Mouse (Mus musculus): ENCODE data around the gene Fth1. TPM values are rescaled to one million over a fixed set of nuclear protein-coding genes. Genes with fewer than 3 reads are reported as not detected.

Fth1 gene
- polyA plus RNA-seq, 1 experiment from 2014 or later, result 2,252 TPM

- peaks cover 19% of the 10 kb centered on the region for H3K36me3 ChIP-seq (ENCODE audit: control insufficient read depth, insufficient read depth)
- H3K4me2 ChIP-seq (ENCODE audit: low read depth, low read length), result no peak overlapping the region
- no peak for ATAC-seq (replicated peaks; ENCODE audit: extremely low read depth, insufficient read depth, low FRiP score)
- no peak overlapping the region for H3K4me3 ChIP-seq (ENCODE audit: low read length)
- no peak overlapping the region for H3K9ac ChIP-seq (ENCODE audit: low read length)
- no peak overlapping the region for H3K27ac ChIP-seq (ENCODE audit: low read length)
- H3K4me1 ChIP-seq (ENCODE audit: control insufficient read depth, insufficient read depth, low read length), result peaks cover 17% of the 10 kb centered on the region
- 91% methylated on average over 2 of the region's 2 CpGs for WGBS
- H3K9me3 ChIP-seq (replicated peaks; ENCODE audit: control insufficient read depth, low read length), result no peaks in the 10 kb centered on the region
- no peaks in the 10 kb centered on the region for H3K27me3 ChIP-seq (ENCODE audit: control insufficient read depth, insufficient read depth, low read length)
These were observed 5.6 kb downstream of the Fth1 start for GRCm38 (mm10) chr19:9985900-9986421.

- no peak for ATAC-seq (replicated peaks; ENCODE audit: extremely low read depth, insufficient read depth, low FRiP score)
- Histone ChIP-seq H3K4me3 (ENCODE audit: low read length) (no peak overlapping the region), H3K4me2 (ENCODE audit: low read depth, low read length) (no peak overlapping the region), H3K9ac (ENCODE audit: low read length) (no peak overlapping the region), H3K27me3 (ENCODE audit: control insufficient read depth, insufficient read depth, low read length) (no peaks in the 10 kb centered on the region), H3K4me1 (ENCODE audit: control insufficient read depth, insufficient read depth, low read length) (peaks cover 9% of the 10 kb centered on the region), H3K36me3 (ENCODE audit: control insufficient read depth, insufficient read depth) (peaks cover 19% of the 10 kb centered on the region), H3K27ac (ENCODE audit: low read length) (no peak overlapping the region), H3K9me3 (replicated peaks; ENCODE audit: control insufficient read depth, low read length) (no peaks in the 10 kb centered on the region)
- WGBS, result 32% methylated on average over 6 of the region's 6 CpGs
These were observed 6.8 kb downstream of the Fth1 start for GRCm38 (mm10) chr19:9987192-9987591.

- no peak for ATAC-seq (replicated peaks; ENCODE audit: extremely low read depth, insufficient read depth, low FRiP score)
- no peaks in the 10 kb centered on the region for H3K9me3 ChIP-seq (replicated peaks; ENCODE audit: control insufficient read depth, low read length)
- H3K27ac ChIP-seq (ENCODE audit: low read length), result no peak overlapping the region
- H3K4me2 ChIP-seq (ENCODE audit: low read depth, low read length), result no peak overlapping the region
- peaks cover 9% of the 10 kb centered on the region for H3K4me1 ChIP-seq (ENCODE audit: control insufficient read depth, insufficient read depth, low read length)
- H3K4me3 ChIP-seq (ENCODE audit: low read length), result no peak overlapping the region
- H3K36me3 ChIP-seq (ENCODE audit: control insufficient read depth, insufficient read depth), result peaks cover 19% of the 10 kb centered on the region
- no peaks in the 10 kb centered on the region for H3K27me3 ChIP-seq (ENCODE audit: control insufficient read depth, insufficient read depth, low read length)
- no peak overlapping the region for H3K9ac ChIP-seq (ENCODE audit: low read length)
These were observed 7.2 kb downstream of the Fth1 start for GRCm38 (mm10) chr19:9987593-9987992.

- 62% methylated on average over 17 of the region's 17 CpGs for WGBS
- peaks cover 16% of the 10 kb centered on the region for H3K36me3 ChIP-seq (ENCODE audit: control insufficient read depth, insufficient read depth)
- H3K9me3 ChIP-seq (replicated peaks; ENCODE audit: control insufficient read depth, low read length), result no peaks in the 10 kb centered on the region
- no peak overlapping the region for H3K27ac ChIP-seq (ENCODE audit: low read length)
- H3K4me3 ChIP-seq (ENCODE audit: low read length), result no peak overlapping the region
- no peak for ATAC-seq (replicated peaks; ENCODE audit: extremely low read depth, insufficient read depth, low FRiP score)
- H3K4me1 ChIP-seq (ENCODE audit: control insufficient read depth, insufficient read depth, low read length), result peaks cover 2% of the 10 kb centered on the region; the same call in 1 of the 2 replicates
- no peaks in the 10 kb centered on the region for H3K27me3 ChIP-seq (ENCODE audit: control insufficient read depth, insufficient read depth, low read length)
- no peak overlapping the region for H3K4me2 ChIP-seq (ENCODE audit: low read depth, low read length)
- no peak overlapping the region for H3K9ac ChIP-seq (ENCODE audit: low read length)
These were observed 8.9 kb downstream of the Fth1 start for GRCm38 (mm10) chr19:9989171-9989883.

GRCm38 (mm10) chr19:9989884-9990256 is 9.5 kb downstream of the Fth1 start:
- H3K9me3 ChIP-seq (replicated peaks; ENCODE audit: control insufficient read depth, low read length), result no peaks in the 10 kb centered on the region
- no peak overlapping the region for H3K27ac ChIP-seq (ENCODE audit: low read length)
- H3K4me3 ChIP-seq (ENCODE audit: low read length), result no peak overlapping the region
- no peak overlapping the region for H3K9ac ChIP-seq (ENCODE audit: low read length)
- H3K4me2 ChIP-seq (ENCODE audit: low read depth, low read length), result no peak overlapping the region
- peaks cover 10% of the 10 kb centered on the region for H3K36me3 ChIP-seq (ENCODE audit: control insufficient read depth, insufficient read depth)
- no peak for ATAC-seq (replicated peaks; ENCODE audit: extremely low read depth, insufficient read depth, low FRiP score)
- H3K4me1 ChIP-seq (ENCODE audit: control insufficient read depth, insufficient read depth, low read length), result 0 out of 2 replicates have a peak, but pooled peaks cover 2% of the 10 kb centered on the region
- H3K27me3 ChIP-seq (ENCODE audit: control insufficient read depth, insufficient read depth, low read length), result no peaks in the 10 kb centered on the region

- H3K4me3 ChIP-seq (ENCODE audit: low read length), result no peak overlapping the region
- ATAC-seq (replicated peaks; ENCODE audit: extremely low read depth, insufficient read depth, low FRiP score), result no peak
These were observed 10.9 kb downstream of the Fth1 start for GRCm38 (mm10) chr19:9991304-9991703.

GRCm38 (mm10) chr19:9992011-9992958 is 11.9 kb downstream of the Fth1 start:
- ATAC-seq (replicated peaks; ENCODE audit: extremely low read depth, insufficient read depth, low FRiP score), result 0 out of 2 replicates have a peak, but pooled peaks have one; percentile 3
- H3K9ac ChIP-seq (ENCODE audit: low read length), result no peak overlapping the region
- WGBS, result 47% methylated on average over 26 of the region's 26 CpGs
- no peak overlapping the region for H3K27ac ChIP-seq (ENCODE audit: low read length)
- no peaks in the 10 kb centered on the region for H3K36me3 ChIP-seq (ENCODE audit: control insufficient read depth, insufficient read depth)
- peak overlapping the region; percentile 23 for H3K4me3 ChIP-seq (ENCODE audit: low read length)
- H3K4me1 ChIP-seq (ENCODE audit: control insufficient read depth, insufficient read depth, low read length), result 0 out of 2 replicates have a peak, but pooled peaks cover 2% of the 10 kb centered on the region
- H3K27me3 ChIP-seq (ENCODE audit: control insufficient read depth, insufficient read depth, low read length), result no peaks in the 10 kb centered on the region
- peak overlapping the region; percentile 56 for H3K4me2 ChIP-seq (ENCODE audit: low read depth, low read length)
- H3K9me3 ChIP-seq (replicated peaks; ENCODE audit: control insufficient read depth, low read length), result no peaks in the 10 kb centered on the region

More at GRCm38 (mm10) chr19:9991304-9991703, 10.9 kb downstream of the Fth1 start:
- Histone ChIP-seq H3K27ac (ENCODE audit: low read length) (no peak overlapping the region), H3K27me3 (ENCODE audit: control insufficient read depth, insufficient read depth, low read length) (no peaks in the 10 kb centered on the region), H3K9ac (ENCODE audit: low read length) (no peak overlapping the region), H3K9me3 (replicated peaks; ENCODE audit: control insufficient read depth, low read length) (no peaks in the 10 kb centered on the region), H3K36me3 (ENCODE audit: control insufficient read depth, insufficient read depth) (no peaks in the 10 kb centered on the region), H3K4me2 (ENCODE audit: low read depth, low read length) (no peak overlapping the region), H3K4me1 (ENCODE audit: control insufficient read depth, insufficient read depth, low read length) (0 out of 2 replicates have a peak, but pooled peaks cover 2% of the 10 kb centered on the region)
- 27% methylated on average over 5 of the region's 5 CpGs for WGBS

GRCm38 (mm10) chr19:9993036-9993656 is 12.7 kb downstream of the Fth1 start:
- H3K36me3 ChIP-seq (ENCODE audit: control insufficient read depth, insufficient read depth), result no peaks in the 10 kb centered on the region
- peak overlapping the region; percentile 23 for H3K4me3 ChIP-seq (ENCODE audit: low read length)
- H3K4me1 ChIP-seq (ENCODE audit: control insufficient read depth, insufficient read depth, low read length), result 0 out of 2 replicates have a peak, but pooled peaks cover 2% of the 10 kb centered on the region
- peak; percentile 69 for ATAC-seq (replicated peaks; ENCODE audit: extremely low read depth, insufficient read depth, low FRiP score)
- H3K9ac ChIP-seq (ENCODE audit: low read length), result 0 out of 2 replicates have a peak overlapping the region, but pooled peaks have one; percentile 12
- no peak overlapping the region for H3K27ac ChIP-seq (ENCODE audit: low read length)
- H3K27me3 ChIP-seq (ENCODE audit: control insufficient read depth, insufficient read depth, low read length), result no peaks in the 10 kb centered on the region
- H3K9me3 ChIP-seq (replicated peaks; ENCODE audit: control insufficient read depth, low read length), result no peaks in the 10 kb centered on the region
- peak overlapping the region; percentile 56 for H3K4me2 ChIP-seq (ENCODE audit: low read depth, low read length)
- 2% methylated on average over 17 of the region's 17 CpGs for WGBS

All from heart, embryonic 16.5 days (tissue).